Mouse (Mus musculus) heart, postnatal 0 days (tissue): Measurements from ENCODE around the gene Lmx1a.

Source experiments
- CTCF ChIP-seq: IDR thresholded peaks from 2 replicates; pipeline ENCODE4 v1.5.1; 2016; ENCODE audit warnings: antibody characterized with exemption, control low read depth, low read depth
- EP300 ChIP-seq: IDR thresholded peaks from 2 replicates; pipeline ENCODE4 v1.6.1; 2016; ENCODE audit warnings: antibody characterized with exemption, low read depth

DNA sequence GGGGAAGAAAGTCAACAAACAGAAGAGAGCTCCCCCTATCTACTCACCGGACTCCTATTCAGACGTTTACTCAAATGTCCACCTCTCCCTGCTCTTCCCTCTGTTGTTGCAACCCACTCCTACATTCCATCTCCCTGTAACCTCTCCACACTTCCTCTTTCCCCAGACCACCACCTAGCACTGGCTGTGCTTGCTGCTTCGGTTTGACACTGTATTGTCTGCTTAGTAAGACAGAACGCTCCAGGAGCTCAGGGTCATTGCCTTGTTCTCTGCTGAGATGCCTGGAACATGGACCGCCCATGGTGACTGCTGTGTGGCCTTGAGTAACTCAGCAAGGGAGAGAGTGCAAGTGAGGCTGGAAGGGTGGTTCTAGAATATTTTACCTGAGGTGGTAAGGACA, 19.7 kb downstream of the Lmx1a start:
- TF ChIP-seq EP300 (no peak), CTCF (no peak)
